Mouse (Mus musculus): ENCODE data around the gene Stard13.

DNA sequence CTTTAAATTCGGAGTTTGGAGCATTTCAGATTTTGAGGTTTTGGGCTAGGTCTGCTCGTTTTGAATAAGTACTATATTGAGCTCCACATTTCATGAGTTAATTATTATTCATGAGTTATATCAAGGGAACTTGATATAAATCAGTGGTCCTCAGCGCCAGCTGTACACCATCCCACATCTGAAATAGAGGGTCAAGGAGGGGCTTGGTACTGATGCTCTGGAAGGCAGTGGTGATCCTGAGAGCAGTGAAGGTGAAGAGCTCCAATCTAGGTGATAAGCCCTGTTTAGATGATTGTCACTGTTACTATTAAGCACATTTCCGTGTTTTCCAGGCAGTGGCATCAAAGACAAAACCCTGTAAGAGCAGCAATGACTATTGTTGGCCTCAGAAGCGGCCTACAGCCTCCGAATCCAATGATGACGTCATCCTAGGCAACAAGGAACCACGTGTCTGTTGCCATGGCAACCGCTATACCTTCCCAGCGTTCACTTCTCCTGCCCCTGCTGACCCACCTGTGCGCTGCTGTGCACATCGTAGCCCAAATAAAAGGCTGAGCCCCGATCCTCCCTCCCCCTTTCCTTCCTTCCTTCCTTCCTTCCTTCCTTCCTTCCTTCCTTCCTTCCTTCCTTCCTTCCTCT is 5.2 kb downstream of the Stard13 start:
- no peak for TF ChIP-seq POLR2A (IDR thresholded peaks at IDR 0.05; ENCODE audit: insufficient read depth, low read length)
- TF ChIP-seq CTCF (IDR thresholded peaks at IDR 0.05; ENCODE audit: low read depth, low read length) = no peak
- no peak for TF ChIP-seq EP300 (IDR thresholded peaks at IDR 0.05; ENCODE audit: insufficient read depth, low read depth, low read length)
